Comparison of ENCODE assay signal across 31 mouse cellular contexts in the genomic region with DNA sequence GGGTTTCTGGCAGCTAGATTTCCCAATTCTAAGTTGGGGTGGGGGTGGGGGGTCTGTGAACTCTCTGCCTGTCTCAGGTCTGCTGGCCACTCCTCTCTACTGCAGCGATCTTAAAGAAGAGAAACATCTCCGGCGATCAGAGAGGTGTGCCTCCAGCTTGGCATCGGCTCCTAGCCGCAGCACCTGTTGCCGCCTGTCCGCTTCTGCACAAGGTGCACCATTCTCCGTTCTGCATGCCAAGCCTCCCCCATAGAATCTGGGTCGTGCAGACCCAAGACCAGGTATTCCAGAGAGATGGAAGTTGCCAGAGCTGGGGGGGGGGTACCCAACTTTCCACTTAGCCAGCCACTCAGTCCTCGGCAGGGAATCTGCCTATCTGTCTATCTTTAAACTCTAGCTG. TPM values are rescaled to one million over a fixed set of nuclear protein-coding genes. Genes with fewer than 3 reads are reported as not detected.
DNase-seq lines count a peak whose midpoint lies in the region; ATAC-seq and TF ChIP-seq lines count a peak whose summit lies in the region.
"Had no signal": no experiment of that assay in that cellular context is flagged by ENCODE, and none has a peak within 500 bp of the region (broad histone marks: within the 10 kb centered on the region; RNA-seq: fewer than 3 reads in every experiment).

No protein-coding gene starts in this region.

- H3K4me2 ChIP-seq in limb, embryonic 15.5 days: peak overlapping the region; percentile 10; the same call in 1 of the 2 replicates
- H3K4me2 ChIP-seq in stomach, embryonic 16.5 days (ENCODE audit: low read depth, low read length): peak overlapping the region; percentile 36; the same call in 1 of the 2 replicates
- H3K4me2 ChIP-seq: embryonic facial prominence, embryonic 12.5 days; forebrain, embryonic 12.5 days; forebrain, embryonic 15.5 days; heart, embryonic 12.5 days; hindbrain, embryonic 13.5 days; intestine, embryonic 15.5 days had no signal

- no peak for TF ChIP-seq CTCF in heart, adult 2 months (IDR thresholded peaks at IDR 0.05)

- no peak for TF ChIP-seq POLR2A in heart, adult 2 months (IDR thresholded peaks at IDR 0.05; ENCODE audit: insufficient read depth, low read depth, low read length)

- H3K36me3 ChIP-seq in heart, adult 2 months (ENCODE audit: control insufficient read depth, insufficient read depth, low read length): no peaks in the 10 kb centered on the region
- no peaks in the 10 kb centered on the region for H3K36me3 ChIP-seq in limb, embryonic 15.5 days
- H3K36me3 ChIP-seq in limb, embryonic 10.5 days: no peaks in the 10 kb centered on the region
- H3K36me3 ChIP-seq in stomach, embryonic 16.5 days (ENCODE audit: control insufficient read depth, insufficient read depth, low read length): no peaks in the 10 kb centered on the region
- H3K36me3 ChIP-seq: embryonic facial prominence, embryonic 12.5 days; forebrain, embryonic 12.5 days; forebrain, embryonic 15.5 days; heart, embryonic 12.5 days; hindbrain, embryonic 10.5 days; hindbrain, embryonic 13.5 days; intestine, embryonic 15.5 days had no signal

- DNase-seq in heart, adult 11 months: peak; percentile 79
- DNase-seq in heart, adult 2 months: no peak
- no peak for DNase-seq in limb, embryonic 10.5 days (ENCODE audit: low spot score)
- no peak for DNase-seq in cerebellum, postnatal 4 days (ENCODE audit: low spot score in 2 of 2)
- DNase-seq in cerebellum, adult 18-20 months: no peak
- DNase-seq: adrenal gland, adult 2 months; adrenal gland, postnatal 14 days; B cell, adult 2 months; cerebellum, adult 11 months; cerebellum, adult 8-10 months; cerebellum, postnatal 10 days; cerebellum, postnatal 36 days; gastrocnemius, postnatal 25 days had no signal

- 77% methylated on average over 10 of the region's 10 CpGs for WGBS in heart, adult 2 months
- WGBS in limb, embryonic 15.5 days: 61% methylated on average over 10 of the region's 10 CpGs
- WGBS in limb, embryonic 10.5 days: 90% methylated on average over 10 of the region's 10 CpGs
- 69% methylated on average over 10 of the region's 10 CpGs for WGBS in stomach, embryonic 16.5 days

- TF ChIP-seq EP300 in heart, adult 2 months (IDR thresholded peaks at IDR 0.05; ENCODE audit: insufficient read depth, low read depth, low read length): no peak

- H3K9me3 ChIP-seq in limb, embryonic 15.5 days: no peaks in the 10 kb centered on the region
- H3K9me3 ChIP-seq in limb, embryonic 10.5 days (replicated peaks): no peaks in the 10 kb centered on the region
- H3K9me3 ChIP-seq in stomach, embryonic 16.5 days (replicated peaks; ENCODE audit: control insufficient read depth, low read length): no peaks in the 10 kb centered on the region
- H3K9me3 ChIP-seq: embryonic facial prominence, embryonic 12.5 days; forebrain, embryonic 12.5 days; forebrain, embryonic 15.5 days; heart, embryonic 12.5 days; hindbrain, embryonic 10.5 days; hindbrain, embryonic 13.5 days; intestine, embryonic 15.5 days had no signal

- intact Hi-C loops in heart, adult 2 months (cut with DNase I): no loop called here

- H3K27ac ChIP-seq in heart, adult 2 months: no peak overlapping the region
- no peak overlapping the region for H3K27ac ChIP-seq in limb, embryonic 15.5 days
- H3K27ac ChIP-seq in limb, embryonic 10.5 days: no peak overlapping the region
- H3K27ac ChIP-seq in stomach, embryonic 16.5 days (ENCODE audit: low read length): peak overlapping the region; percentile 77; the same call in 1 of the 2 replicates
- H3K27ac ChIP-seq: embryonic facial prominence, embryonic 12.5 days; forebrain, embryonic 12.5 days; forebrain, embryonic 15.5 days; hindbrain, embryonic 13.5 days; intestine, embryonic 15.5 days had no signal

- H3K4me1 ChIP-seq in heart, adult 2 months (ENCODE audit: control insufficient read depth, insufficient read depth, low read length): no peaks in the 10 kb centered on the region
- peaks cover 8% of the 10 kb centered on the region for H3K4me1 ChIP-seq in limb, embryonic 15.5 days
- H3K4me1 ChIP-seq in limb, embryonic 10.5 days: peaks cover 13% of the 10 kb centered on the region
- H3K4me1 ChIP-seq in stomach, embryonic 16.5 days (ENCODE audit: control insufficient read depth, insufficient read depth, low read length): no peaks in the 10 kb centered on the region
- H3K4me1 ChIP-seq: forebrain, embryonic 12.5 days; forebrain, embryonic 15.5 days; heart, embryonic 12.5 days had no signal

- H3K4me3 ChIP-seq in heart, adult 2 months: no peak overlapping the region
- peak overlapping the region; percentile 13 for H3K4me3 ChIP-seq in limb, embryonic 15.5 days
- no peak overlapping the region for H3K4me3 ChIP-seq in limb, embryonic 10.5 days
- peak overlapping the region; percentile 24 for H3K4me3 ChIP-seq in stomach, embryonic 16.5 days (replicated peaks; ENCODE audit: low read length)
- H3K4me3 ChIP-seq: embryonic facial prominence, embryonic 12.5 days; erythroblast, embryonic 14.5 days; forebrain, embryonic 12.5 days; forebrain, embryonic 15.5 days; heart, embryonic 12.5 days; hindbrain, embryonic 10.5 days; hindbrain, embryonic 13.5 days; intestine, embryonic 15.5 days had no signal

- ATAC-seq in limb, embryonic 15.5 days (ENCODE audit: insufficient number of reproducible peaks, low FRiP score, low TSS enrichment, low read depth): no peak
- ATAC-seq in stomach, embryonic 16.5 days (ENCODE audit: insufficient read depth, low FRiP score): no peak
- ATAC-seq: CD4-positive, CD25-positive, alpha-beta regulatory T cell, adult 4 months; forebrain, embryonic 15.5 days; hindbrain, embryonic 16.5 days; intestine, embryonic 15.5 days had no signal

- no peaks in the 10 kb centered on the region for H3K27me3 ChIP-seq in heart, adult 2 months (ENCODE audit: control insufficient read depth, insufficient read depth, low read length)
- no peaks in the 10 kb centered on the region for H3K27me3 ChIP-seq in limb, embryonic 15.5 days
- H3K27me3 ChIP-seq in limb, embryonic 10.5 days (ENCODE audit: low read depth, poor library complexity, severe bottlenecking): 0 out of 2 replicates have a peak, but pooled peaks cover 3% of the 10 kb centered on the region
- no peaks in the 10 kb centered on the region for H3K27me3 ChIP-seq in stomach, embryonic 16.5 days (ENCODE audit: control insufficient read depth, insufficient read depth, low read length)
- H3K27me3 ChIP-seq: embryonic facial prominence, embryonic 12.5 days; forebrain, embryonic 12.5 days; forebrain, embryonic 15.5 days; hindbrain, embryonic 13.5 days; intestine, embryonic 15.5 days had no signal

- H3K79me2 ChIP-seq in heart, adult 2 months (replicated peaks; ENCODE audit: control insufficient read depth, insufficient read depth, low read length): no peaks in the 10 kb centered on the region

- H3K9ac ChIP-seq in heart, adult 2 months (ENCODE audit: low read depth, low read length): no peak overlapping the region
- no peak overlapping the region for H3K9ac ChIP-seq in limb, embryonic 15.5 days
- no peak overlapping the region for H3K9ac ChIP-seq in stomach, embryonic 16.5 days (ENCODE audit: low read length)
- H3K9ac ChIP-seq: embryonic facial prominence, embryonic 12.5 days; forebrain, embryonic 12.5 days; forebrain, embryonic 15.5 days; heart, embryonic 12.5 days; hindbrain, embryonic 13.5 days; intestine, embryonic 15.5 days had no signal

RNA-seq across cellular contexts. Expression of a gene that starts 0.6 kb away (rescaled TPM):
- total RNA-seq in heart, adult 2 months (2021): not detected
- polyA plus RNA-seq in heart, adult 2 months (2012; rRNA removed): not detected in 2 replicates
- 3.1 and 3.5 TPM in 2 replicates for polyA plus RNA-seq in limb, embryonic 15.5 days (2015; fragmentation: Nextera tagmentation; extraction: Ambion mirVana)
- 0.06 TPM in 1 of 2 replicates, not detected in the other for polyA plus RNA-seq in limb, embryonic 10.5 days (2016; fragmentation: Nextera tagmentation; extraction: Ambion mirVana)
- 1.6 and 2.7 TPM in 2 replicates for polyA plus RNA-seq in stomach, embryonic 16.5 days (2015; fragmentation: Nextera tagmentation; extraction: Ambion mirVana)
- total RNA-seq: adrenal gland, postnatal 14 days; gastrocnemius, adult 8-10 months; gastrocnemius, postnatal 25 days; heart, adult 8-10 months; heart, postnatal 25 days; MEL had no signal
- polyA plus RNA-seq: erythroblast, embryonic 14.5 days; forebrain, embryonic 12.5 days; forebrain, embryonic 15.5 days; gonadal fat pad, adult 2 months; heart, embryonic 12.5 days; heart, postnatal 0 days; hindbrain, embryonic 10.5 days; hindbrain, embryonic 13.5 days; hindbrain, embryonic 16.5 days; intestine, embryonic 15.5 days had no signal

RNA-seq across cellular contexts. Expression of a gene that starts 36.2 kb away (rescaled TPM):
- total RNA-seq in heart, adult 2 months (2021): not detected
- 0.23 TPM in 1 of 2 replicates, not detected in the other for polyA plus RNA-seq in heart, adult 2 months (2012; rRNA removed)
- 0.10 TPM in 1 of 2 replicates, not detected in the other for polyA plus RNA-seq in limb, embryonic 15.5 days (2015; fragmentation: Nextera tagmentation; extraction: Ambion mirVana)
- not detected in 2 replicates for polyA plus RNA-seq in limb, embryonic 10.5 days (2016; fragmentation: Nextera tagmentation; extraction: Ambion mirVana)
- 0.25 and 0.56 TPM in 2 replicates for polyA plus RNA-seq in stomach, embryonic 16.5 days (2015; fragmentation: Nextera tagmentation; extraction: Ambion mirVana)
- total RNA-seq: adrenal gland, adult 2 months; adrenal gland, postnatal 14 days; gastrocnemius, adult 8-10 months; gastrocnemius, postnatal 25 days; heart, adult 8-10 months; heart, postnatal 25 days; MEL had no signal
- polyA plus RNA-seq: CD4-positive, CD25-positive, alpha-beta regulatory T cell, adult 4 months; embryonic facial prominence, embryonic 12.5 days; erythroblast, embryonic 14.5 days; forebrain, embryonic 12.5 days; forebrain, embryonic 15.5 days; heart, embryonic 12.5 days; heart, postnatal 0 days; hindbrain, embryonic 10.5 days; hindbrain, embryonic 13.5 days; hindbrain, embryonic 16.5 days had no signal

RNA-seq across cellular contexts. Expression of a gene that starts 42.5 kb away (rescaled TPM):
- 1 to 10 TPM; 4.6 to 4.9 TPM for total RNA-seq in heart, adult 2 months (2021)
- polyA plus RNA-seq in heart, adult 2 months (2012; rRNA removed): 16.8 and 17.8 TPM in 2 replicates
- polyA plus RNA-seq in limb, embryonic 15.5 days (2015; fragmentation: Nextera tagmentation; extraction: Ambion mirVana): 35.8 and 44.3 TPM in 2 replicates
- polyA plus RNA-seq in limb, embryonic 10.5 days (2016; fragmentation: Nextera tagmentation; extraction: Ambion mirVana): 77.9 and 83.0 TPM in 2 replicates
- 24.3 and 27.5 TPM in 2 replicates for polyA plus RNA-seq in stomach, embryonic 16.5 days (2015; fragmentation: Nextera tagmentation; extraction: Ambion mirVana)

RNA-seq across cellular contexts. Expression of a gene that starts 57.6 kb away (rescaled TPM):
- total RNA-seq in heart, adult 2 months (2021): 10 to 100 TPM; 20.7 to 25.4 TPM
- 39.7 and 47.1 TPM in 2 replicates for polyA plus RNA-seq in heart, adult 2 months (2012; rRNA removed)
- 83.9 and 85.7 TPM in 2 replicates for polyA plus RNA-seq in limb, embryonic 15.5 days (2015; fragmentation: Nextera tagmentation; extraction: Ambion mirVana)
- 80.3 and 83.6 TPM in 2 replicates for polyA plus RNA-seq in limb, embryonic 10.5 days (2016; fragmentation: Nextera tagmentation; extraction: Ambion mirVana)
- 67.4 and 80.9 TPM in 2 replicates for polyA plus RNA-seq in stomach, embryonic 16.5 days (2015; fragmentation: Nextera tagmentation; extraction: Ambion mirVana)

Comparison
In these comparisons a context has a peak if more than half of its experiments do, and no peak if none do; other contexts are left out.
1. H3K4me3 ChIP-seq: peak in limb, embryonic 15.5 days (single experiment) and stomach, embryonic 16.5 days (single experiment); none in heart, adult 2 months (single experiment) and limb, embryonic 10.5 days (single experiment).